Mouse (Mus musculus): ENCODE measurements around the gene Sft2d1.
"Not testable (repeated sequence)": the region's sequence is repeated elsewhere in the genome, so short reads cannot be mapped to it uniquely, and the experiment has no call there.

The Sft2d1 gene

DNA sequence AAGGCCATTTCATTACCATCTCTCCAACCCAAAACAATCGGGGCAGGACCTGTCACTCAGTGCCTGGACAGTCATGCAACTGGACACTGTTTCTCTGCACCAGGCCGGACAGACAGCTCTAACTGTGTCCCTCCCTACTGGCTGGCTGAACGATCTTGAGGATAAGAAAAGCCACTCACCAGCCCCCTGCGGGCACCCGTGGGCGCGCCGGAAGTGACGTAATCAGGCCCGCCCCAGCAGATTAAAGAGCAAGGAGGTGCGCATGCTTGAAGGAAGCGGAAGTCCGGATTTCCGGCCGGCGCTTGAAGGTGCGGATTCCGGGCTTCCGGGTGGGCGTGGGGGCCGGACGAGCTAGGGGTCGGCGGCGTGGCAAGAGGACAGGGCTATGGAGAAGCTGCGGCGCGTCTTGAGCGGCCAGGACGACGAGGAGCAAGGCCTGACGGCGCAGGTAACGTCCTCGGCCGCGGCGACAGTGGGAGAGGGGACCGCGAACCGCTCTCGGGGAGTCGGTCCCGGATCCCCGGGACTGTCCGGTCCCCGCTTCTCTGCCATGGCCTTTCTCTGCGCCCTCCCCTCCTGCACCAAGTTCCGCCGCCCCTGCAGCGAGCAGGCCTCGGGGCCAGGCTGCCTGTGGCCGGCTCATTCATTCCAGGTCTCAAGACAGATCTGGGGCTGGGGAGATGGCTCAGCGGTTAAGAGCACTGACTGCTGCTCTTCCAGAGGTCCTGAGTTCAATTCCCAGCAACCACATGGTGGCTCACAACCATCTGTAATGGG is at the start of gene Sft2d1:
Gene Sft2d1 (plus strand): TSS at position 265 of the 777 bp plus-strand sequence.
- peak; percentile 81 for DNase-seq (ENCODE audit: low read depth, low spot score)

GRCm38 (mm10) chr17:8264638-8265037 is 46.3 kb upstream of the Sft2d1 start:
- DNase-seq (ENCODE audit: low read depth, low spot score): not testable (repeated sequence)

GRCm38 (mm10) chr17:8272054-8272749 is 38.7 kb upstream of the Sft2d1 start:
- DNase-seq (ENCODE audit: low read depth, low spot score): no peak

DNA sequence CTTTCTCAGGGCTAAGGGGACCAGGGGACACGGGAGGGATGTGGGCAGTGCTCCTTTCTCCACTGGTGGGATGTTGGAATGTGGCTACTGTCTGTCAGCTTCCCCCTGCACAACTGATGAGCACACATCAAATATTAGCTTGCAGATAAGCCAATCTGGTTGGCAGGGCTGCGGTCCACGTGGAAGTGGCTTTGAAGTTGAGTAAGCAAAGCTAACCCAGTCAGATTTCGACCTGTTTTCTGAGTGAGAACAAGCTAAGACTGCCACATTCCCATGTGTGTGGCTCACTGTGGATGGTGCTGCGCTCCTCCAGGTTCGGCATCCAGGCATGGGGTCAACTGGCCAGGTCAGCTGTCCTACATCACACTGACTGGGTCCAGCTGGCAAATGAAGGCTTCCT is 38.0 kb upstream of the Sft2d1 start:
- no peak for DNase-seq (ENCODE audit: low read depth, low spot score)

- no peak for DNase-seq (ENCODE audit: low read depth, low spot score)
Measured at GRCm38 (mm10) chr17:8276071-8276470, 34.8 kb upstream of the Sft2d1 start.

DNA sequence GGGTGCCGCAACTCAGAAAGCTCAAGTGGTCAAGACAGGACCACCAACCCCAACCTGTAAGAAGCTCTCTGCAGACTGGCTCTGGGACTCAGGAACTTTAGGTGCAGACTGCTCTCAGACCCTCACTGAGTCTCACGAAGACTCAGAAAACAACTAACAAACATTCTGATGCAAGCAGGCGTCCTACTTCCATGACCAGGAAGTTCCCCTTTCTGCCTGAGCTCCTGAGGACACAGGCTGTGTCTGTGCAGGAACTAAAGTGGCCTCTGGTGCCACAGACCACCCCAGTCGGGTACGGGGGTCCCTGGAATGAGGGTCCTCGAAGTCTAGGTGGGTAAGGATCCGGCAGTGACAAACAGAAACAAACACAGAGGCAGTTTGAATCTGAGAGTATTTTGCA is 34.2 kb upstream of the Sft2d1 start:
- no peak for DNase-seq (ENCODE audit: low read depth, low spot score)

DNA sequence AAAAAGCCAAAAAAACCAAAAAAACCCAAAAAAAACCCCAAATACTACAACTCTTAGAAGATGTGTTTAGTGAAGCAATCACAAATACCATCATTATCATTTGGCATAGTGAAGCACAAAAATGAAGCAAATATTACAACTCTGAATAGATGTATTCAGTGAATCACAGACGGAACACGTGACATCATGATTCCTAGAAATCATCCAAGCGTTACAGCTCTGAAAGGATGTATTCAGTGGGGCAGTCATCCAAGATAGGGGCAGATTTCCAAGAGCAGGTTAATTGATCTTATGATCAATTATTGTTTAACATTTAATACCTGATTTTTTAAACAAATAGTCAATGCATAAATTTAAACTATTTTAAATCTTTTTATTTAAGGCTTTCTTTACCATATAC is 33.6 kb upstream of the Sft2d1 start:
- DNase-seq (ENCODE audit: low read depth, low spot score): no peak

DNA sequence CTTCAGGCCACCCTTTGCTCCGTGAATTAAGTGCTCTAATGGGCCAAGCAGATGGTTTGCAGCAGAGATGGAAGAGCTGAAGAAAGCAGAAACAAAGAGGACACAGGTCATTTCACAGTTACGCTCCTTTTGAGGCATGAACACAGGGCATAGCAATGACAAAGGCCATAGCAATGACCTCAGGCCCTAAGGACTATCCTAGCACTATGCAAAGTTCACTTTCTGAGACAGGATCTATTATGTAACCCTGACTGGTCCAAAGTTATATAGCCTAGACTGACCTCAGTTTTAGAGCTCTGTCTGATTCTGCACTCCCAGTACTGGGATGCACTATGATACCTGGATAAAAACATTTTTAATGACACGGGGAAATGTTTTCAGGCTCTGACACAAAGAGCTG is 32.5 kb upstream of the Sft2d1 start:
- no peak for DNase-seq (ENCODE audit: low read depth, low spot score)

- peak; percentile 32 for DNase-seq (ENCODE audit: low read depth, low spot score)
Measured at GRCm38 (mm10) chr17:8282821-8283525, 27.9 kb upstream of the Sft2d1 start, which contains the start of gene Mpc1. TSS of gene Mpc1 (plus strand) at chr17:8282904.

DNA sequence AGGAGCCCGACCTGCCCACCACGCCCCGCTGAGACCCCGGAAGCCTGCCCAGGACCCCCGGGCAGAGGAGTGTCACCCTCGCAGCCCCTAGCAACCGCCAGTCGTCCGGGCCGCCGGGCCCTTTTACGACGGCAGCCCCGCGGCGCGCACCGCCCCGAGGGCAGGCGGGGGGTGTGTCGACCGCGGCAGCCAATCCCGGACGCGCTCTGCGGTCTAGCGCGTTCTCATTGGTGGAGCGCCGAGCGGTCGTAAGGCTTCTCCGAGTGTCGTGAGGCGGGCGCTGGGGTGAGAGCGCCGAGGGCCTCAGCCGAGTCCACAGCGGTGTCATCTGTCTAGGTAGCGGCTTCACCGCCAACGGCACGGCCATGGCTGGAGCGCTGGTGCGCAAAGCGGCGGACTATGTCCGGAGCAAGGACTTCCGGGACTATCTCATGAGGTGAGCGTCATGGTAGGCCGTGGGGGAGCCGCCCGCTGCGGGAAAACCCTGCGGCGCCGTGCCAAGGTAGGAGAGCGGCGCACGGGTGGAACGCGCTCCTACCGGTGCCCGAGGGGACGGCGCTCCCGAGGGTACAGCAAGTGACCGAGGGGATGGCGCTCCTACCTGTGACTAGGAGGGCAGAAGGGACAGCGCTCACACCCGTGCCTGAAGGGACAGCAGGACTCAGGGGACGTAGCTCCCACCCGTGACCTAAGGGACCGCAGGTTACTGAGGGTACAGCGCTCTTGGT is 27.2 kb upstream of the Sft2d1 start:
- peak; percentile 89 for DNase-seq (ENCODE audit: low read depth, low spot score)

GRCm38 (mm10) chr17:8284254-8284661 is 26.6 kb upstream of the Sft2d1 start:
- DNase-seq (ENCODE audit: low read depth, low spot score): peak; percentile 26

DNA sequence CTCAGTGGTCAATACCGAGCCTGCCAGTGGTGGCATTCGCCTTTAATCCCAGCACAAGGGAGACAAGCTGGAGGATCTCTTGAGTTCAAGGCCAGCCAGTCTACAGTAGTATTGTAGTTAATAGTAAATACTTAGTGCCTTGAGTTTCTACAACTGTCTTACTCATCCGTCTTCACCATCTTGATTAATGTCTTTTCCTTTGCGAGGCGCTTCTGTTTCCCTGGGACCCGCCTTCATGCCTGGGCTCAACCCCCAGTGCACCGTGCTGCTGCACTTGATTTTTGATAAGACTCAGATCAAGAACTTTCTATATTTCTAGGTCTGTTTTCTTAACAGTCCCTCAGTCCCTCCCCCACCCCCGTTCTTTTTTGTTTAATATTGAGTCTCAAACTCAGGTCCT is 25.8 kb upstream of the Sft2d1 start:
- no peak for DNase-seq (ENCODE audit: low read depth, low spot score)

DNA sequence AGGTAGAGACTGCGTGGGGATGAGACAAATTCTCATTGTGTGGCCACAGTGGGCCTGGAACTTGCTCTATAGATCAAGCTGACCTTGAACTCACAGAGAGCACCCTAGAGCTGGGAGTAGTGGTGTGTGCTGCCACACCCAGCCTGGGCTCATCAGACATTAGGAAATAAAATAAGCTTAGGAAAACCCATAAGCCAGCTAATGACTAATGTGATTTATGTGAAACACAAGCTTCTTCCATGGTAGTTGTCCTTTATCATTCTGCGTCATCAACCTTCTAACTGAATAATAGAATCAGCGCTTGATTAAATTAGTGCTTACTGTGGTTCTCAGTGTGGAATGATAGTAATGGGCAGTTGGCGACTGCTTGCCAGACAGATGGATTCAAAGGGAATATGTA is 23.9 kb upstream of the Sft2d1 start:
- DNase-seq (ENCODE audit: low read depth, low spot score): no peak

GRCm38 (mm10) chr17:8289993-8290679 is 20.8 kb upstream of the Sft2d1 start:
- no peak for DNase-seq (ENCODE audit: low read depth, low spot score)

DNA sequence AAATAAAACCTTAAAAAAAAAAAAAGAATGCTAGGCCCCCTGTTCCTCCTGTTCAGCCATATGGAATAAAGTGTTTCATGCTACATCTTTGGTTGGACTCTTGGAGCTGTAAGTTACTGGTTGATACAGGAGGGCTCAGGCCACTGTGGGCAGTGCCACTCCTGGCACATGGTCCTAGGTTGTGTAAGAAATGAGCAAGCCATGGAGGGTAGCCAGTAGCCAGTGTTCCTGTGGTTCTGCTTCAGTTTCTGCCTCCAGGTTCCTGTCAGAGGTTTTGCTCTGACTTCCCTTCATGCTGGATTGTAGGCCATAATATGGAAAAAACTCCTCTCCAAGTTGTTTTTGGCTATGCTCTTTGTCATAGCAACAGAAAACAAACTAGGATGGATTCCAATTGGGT is 20.2 kb upstream of the Sft2d1 start:
- DNase-seq (ENCODE audit: low read depth, low spot score): no peak

DNA sequence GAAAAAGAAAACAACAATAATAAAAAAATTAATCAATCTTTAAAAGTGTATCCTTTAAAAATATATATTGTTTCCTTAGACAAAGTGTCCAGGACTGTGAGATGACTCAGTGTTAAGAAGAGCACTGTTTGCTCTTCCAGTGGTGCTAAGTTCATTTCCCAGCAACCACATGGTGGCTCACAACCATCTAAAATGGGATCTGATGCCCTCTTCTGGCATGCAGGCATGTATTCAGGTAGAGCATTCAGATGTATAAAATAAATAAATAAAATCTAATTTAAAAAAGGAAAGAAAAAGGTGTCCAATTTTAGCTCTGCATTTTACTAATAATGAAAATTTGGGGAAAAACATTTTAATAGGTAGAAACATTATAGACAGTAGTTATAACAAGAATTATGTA is 15.1 kb upstream of the Sft2d1 start:
- DNase-seq (ENCODE audit: low read depth, low spot score): no peak

DNA sequence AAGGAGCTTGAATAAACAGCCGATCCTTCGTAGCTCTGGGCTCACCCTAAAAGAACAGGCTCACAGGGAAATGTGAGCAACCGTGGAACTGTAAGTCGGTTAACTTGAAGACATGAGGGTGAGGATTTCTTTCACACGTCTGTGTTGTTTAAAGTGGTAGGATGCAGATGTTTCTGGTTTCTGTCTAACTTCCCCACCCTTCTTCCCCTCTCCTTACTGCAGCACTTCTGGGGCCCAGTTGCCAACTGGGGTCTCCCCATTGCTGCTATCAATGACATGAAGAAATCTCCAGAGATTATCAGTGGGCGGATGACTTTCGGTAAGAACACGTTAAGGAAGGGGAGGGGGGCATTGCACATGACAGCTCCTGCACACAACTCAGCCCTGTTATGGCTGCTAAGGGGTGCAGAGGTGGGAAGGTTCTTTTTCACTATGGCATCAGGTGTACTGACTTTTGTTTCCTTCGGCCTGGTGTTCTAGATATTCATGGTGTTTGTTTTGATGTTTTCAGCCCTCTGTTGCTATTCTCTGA is 14.5 kb upstream of the Sft2d1 start:
- no peak for DNase-seq (ENCODE audit: low read depth, low spot score)

GRCm38 (mm10) chr17:8297746-8298145 is 13.2 kb upstream of the Sft2d1 start:
- no peak for DNase-seq (ENCODE audit: low read depth, low spot score)

GRCm38 (mm10) chr17:8298281-8298680 is 12.6 kb upstream of the Sft2d1 start:
- DNase-seq (ENCODE audit: low read depth, low spot score): no peak

DNA sequence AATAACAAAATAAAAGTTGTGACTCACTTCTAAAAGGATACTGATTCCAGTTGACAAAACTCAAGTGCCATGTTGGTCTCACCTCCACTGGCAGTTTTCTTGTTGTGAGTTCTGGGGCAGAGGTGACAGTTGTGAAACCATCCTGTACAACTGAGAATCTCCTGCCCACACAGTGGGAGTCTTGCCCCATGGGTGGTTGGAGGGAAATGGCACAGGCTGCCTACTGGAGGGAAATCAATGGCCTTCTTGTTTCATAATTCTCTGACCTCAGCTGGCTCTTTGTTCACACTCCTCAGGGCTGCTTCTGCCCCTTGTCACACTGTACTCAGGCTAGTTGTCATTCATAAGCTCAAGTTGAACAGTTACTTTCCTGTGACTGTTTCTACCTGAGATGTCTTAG is 11.4 kb upstream of the Sft2d1 start:
- no peak for DNase-seq (ENCODE audit: low read depth, low spot score)

DNA sequence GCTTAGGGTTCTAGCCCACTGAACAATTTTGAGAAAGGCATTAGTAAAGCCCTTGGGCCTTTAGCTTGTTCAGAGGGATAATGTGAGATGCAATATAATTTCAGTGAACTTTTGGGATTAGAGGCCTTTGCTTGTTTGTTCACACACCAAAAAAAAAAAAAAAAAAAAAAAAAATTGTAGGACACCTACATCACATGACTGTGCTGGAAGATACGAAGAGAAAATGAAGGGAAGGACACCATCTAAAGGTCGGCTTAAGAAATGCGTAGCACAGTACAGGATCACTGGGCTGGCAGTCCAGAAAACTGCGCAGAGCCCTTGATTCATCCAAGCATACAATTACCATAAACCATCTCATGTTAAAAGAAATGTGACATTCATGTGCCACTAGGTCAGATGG is 9.4 kb upstream of the Sft2d1 start:
- no peak for DNase-seq (ENCODE audit: low read depth, low spot score)

Measured in c-Kit-negative CD71-positive TER-119-positive erythroid progenitor cells, embryonic 14.5 days (primary cell).